Mouse (Mus musculus) T-cell, adult 2 months (primary cell): ENCODE data around the gene Ptch2.

Source experiments
- DNase-seq: peaks from one replicate; pipeline ENCODE4 v3.0.0; 2022; ENCODE audit warnings: low spot score

The Ptch2 gene

DNA sequence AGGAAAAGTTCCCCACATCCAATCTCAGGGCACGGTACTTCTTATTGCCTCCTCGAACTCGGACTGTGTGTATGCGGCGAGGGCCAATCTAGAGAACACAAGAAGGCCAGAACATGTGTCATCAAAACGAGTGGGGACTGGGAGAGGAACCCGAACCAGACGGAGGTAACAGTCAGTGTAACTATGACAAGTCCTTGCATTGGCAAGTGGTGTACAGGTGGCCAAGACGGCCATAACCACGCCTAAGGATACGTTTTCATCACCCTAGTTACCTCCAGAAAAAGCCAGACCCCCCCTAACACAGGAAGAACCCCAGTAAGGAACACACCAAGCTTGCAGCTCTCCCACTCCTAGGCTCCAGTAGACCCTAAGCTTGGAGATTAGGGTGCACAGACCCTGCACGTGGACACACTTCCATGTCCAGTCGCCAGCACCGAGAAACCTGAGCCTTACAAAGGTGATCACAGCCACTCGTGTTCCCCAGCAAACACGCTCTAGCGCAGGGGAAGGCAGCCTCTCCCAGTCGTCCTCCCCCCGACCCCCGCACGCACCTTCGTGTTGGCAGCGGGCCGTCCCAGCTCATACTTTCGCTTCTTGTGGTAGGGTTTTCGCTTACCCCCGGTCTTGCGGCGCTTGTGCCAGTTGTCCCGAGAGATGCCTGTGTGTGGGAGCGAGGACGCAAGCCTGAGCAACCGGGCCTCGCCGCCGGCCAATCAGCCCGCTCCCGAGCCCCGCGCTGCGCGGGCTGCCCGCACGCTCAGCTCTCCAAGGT, 59.3 kb downstream of the Ptch2 start:
- no peak for DNase-seq

DNA sequence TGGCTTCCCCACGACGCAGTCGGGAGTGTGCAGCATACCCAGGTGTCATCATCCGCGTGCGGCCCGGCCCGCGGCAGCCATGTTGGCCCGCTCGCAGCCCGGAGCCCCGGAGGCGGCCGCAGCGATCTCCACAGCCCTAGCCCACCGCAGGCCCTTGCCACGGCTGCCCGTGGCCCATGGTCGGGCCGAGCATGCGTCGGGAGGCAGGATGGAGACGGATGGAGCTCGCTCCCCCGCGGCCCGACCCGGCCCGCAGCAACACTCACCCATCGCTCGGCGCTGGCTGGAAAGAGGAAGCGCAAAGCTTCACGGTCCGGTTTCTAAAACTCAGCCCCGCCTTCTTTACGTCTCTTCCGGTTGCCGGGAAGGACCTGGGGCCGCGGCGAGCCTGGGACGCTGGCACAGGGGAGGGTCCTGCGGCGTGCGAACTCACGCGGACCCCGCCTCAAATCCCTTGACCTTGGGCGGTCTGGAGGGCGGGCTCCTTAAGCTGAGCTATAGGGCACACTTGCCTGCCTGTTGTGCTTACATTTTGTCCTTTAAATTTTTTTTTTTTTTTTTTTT, 60.0 kb downstream of the Ptch2 start, which contains the start of gene Rps8:
TSS of gene Rps8 (minus strand) at position 452 of the 564 bp plus-strand sequence.
- peak; percentile 78 for DNase-seq

DNA sequence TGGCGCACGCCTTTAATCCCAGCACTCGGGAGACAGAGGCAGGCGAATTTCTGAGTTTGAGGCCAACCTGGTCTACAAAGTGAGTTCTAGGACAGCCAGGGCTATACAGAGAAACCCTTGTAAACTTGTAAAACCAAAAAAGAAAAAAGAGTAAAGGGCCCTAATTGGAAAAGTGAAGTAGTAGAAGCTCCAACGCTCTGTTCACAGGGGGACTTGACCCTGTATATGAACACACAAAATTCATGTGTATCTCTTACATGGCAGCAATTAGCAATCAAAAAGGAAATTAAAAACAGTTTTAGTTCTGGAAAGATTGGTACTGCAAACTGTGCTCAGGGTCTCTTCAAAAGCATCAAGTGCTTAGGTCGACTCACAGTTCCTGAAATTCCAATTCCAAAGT, 60.5 kb downstream of the Ptch2 start:
- DNase-seq, result no peak

DNA sequence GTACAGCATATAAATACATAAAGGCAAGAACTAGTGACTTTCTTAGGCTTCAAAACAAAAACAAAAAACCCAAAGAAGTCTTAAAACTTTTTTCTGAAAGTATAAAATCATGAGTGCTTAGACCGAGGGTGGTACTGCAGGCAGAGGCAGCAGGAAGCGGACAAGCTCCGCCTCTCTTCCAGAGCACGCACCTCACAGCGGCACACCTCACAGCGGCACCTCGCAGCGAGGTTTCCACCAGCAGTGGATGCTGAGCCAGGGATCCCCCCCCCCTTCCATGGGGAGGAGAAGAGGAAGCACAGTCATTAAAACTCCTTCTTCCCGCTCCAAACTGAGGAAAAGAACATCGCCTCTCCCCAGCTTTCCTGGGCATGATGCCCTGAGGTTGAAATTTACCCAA, 63.8 kb downstream of the Ptch2 start:
- DNase-seq, result no peak

DNA sequence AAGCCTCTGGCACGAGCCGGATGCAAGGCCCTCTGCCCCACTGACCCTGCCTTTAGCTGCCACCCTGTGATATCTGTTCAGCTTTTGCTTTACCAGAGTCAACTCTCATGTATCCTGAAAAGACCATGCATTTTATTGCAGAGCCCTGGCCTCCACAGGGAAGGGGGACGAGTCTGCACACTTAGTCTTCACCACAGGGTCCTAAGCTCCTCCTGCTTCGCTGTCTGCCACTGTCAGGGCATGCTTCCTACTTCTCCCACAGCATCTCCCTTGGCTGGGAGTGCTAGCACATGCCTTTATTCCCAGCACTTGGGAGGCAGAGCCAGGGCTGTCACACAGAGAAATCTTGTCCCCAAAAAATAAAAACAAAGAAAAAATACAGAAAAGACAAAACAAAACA, 65.3 kb downstream of the Ptch2 start:
- no peak for DNase-seq
